Mouse (Mus musculus): ENCODE results near the gene Cxcr2. TPM values are rescaled to one million over a fixed set of nuclear protein-coding genes. Genes with fewer than 3 reads are reported as not detected.

The Cxcr2 gene
- polyA plus RNA-seq, 1 experiment from 2014 or later, result 0.18 TPM

GRCm38 (mm10) chr1:74167136-74167535 is 13.3 kb downstream of the Cxcr2 start:
- Histone ChIP-seq H3K36me3 (ENCODE audit: control insufficient read depth, insufficient read depth, low read length) (no peaks in the 10 kb centered on the region), H3K27ac (replicated peaks) (no peak overlapping the region), H3K4me2 (replicated peaks; ENCODE audit: low read depth) (no peak overlapping the region), H3K9me3 (ENCODE audit: control insufficient read depth, low read length) (no peaks in the 10 kb centered on the region), H3K4me1 (replicated peaks; ENCODE audit: control insufficient read depth, insufficient read depth) (no peaks in the 10 kb centered on the region), H3K9ac (ENCODE audit: low read length) (no peak overlapping the region), H3K27me3 (ENCODE audit: control insufficient read depth, insufficient read depth, low read length) (no peaks in the 10 kb centered on the region), H3K4me3 (ENCODE audit: low read depth, low read length) (no peak overlapping the region)
- no peak for ATAC-seq (ENCODE audit: low FRiP score, low TSS enrichment)
- DNase-seq (ENCODE audit: low spot score), result no peak
- TF ChIP-seq EP300 (optimal IDR thresholded peaks at IDR 0.05) (no peak), CTCF (IDR thresholded peaks at IDR 0.05; ENCODE audit: low read depth) (no peak)
- 80% methylated on average over 5 of the region's 5 CpGs for WGBS

DNA sequence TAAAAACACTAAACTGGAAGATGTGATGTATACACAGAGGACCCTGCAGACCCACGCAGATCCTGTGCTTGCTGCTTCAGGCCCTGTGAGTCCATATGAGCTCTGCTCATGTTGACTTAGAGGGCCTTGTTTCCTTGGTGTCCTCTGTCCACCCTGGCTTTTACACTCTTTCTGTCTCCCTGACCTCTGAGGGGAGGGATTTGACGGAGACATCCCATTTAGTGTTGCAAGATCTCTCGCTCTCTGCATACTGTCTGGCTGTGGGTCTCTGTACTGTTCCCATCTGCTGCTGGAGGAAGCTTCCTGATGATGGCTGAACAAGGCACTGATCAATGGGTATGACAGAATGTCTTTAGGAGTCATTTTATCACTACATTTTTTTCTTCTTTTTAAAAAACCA is 15.9 kb downstream of the Cxcr2 start:
- WGBS, result 87% methylated on average over 3 of the region's 3 CpGs
- no peaks in the 10 kb centered on the region for H3K9me3 ChIP-seq (ENCODE audit: control insufficient read depth, low read length)

GRCm38 (mm10) chr1:74172722-74173121 is 18.9 kb downstream of the Cxcr2 start:
- no peak for ATAC-seq (ENCODE audit: low FRiP score, low TSS enrichment)
- no peak overlapping the region for H3K4me3 ChIP-seq (ENCODE audit: low read depth, low read length)
- no peak overlapping the region for H3K9ac ChIP-seq (ENCODE audit: low read length)
- no peak overlapping the region for H3K4me2 ChIP-seq (replicated peaks; ENCODE audit: low read depth)
- H3K27me3 ChIP-seq (ENCODE audit: control insufficient read depth, insufficient read depth, low read length), result no peaks in the 10 kb centered on the region
- 73% methylated on average over 3 of the region's 3 CpGs for WGBS
- no peak for DNase-seq (ENCODE audit: low spot score)
- H3K9me3 ChIP-seq (ENCODE audit: control insufficient read depth, low read length), result no peaks in the 10 kb centered on the region
- H3K4me1 ChIP-seq (replicated peaks; ENCODE audit: control insufficient read depth, insufficient read depth), result no peaks in the 10 kb centered on the region
- TF ChIP-seq CTCF (IDR thresholded peaks at IDR 0.05; ENCODE audit: low read depth) (no peak), EP300 (optimal IDR thresholded peaks at IDR 0.05) (no peak)
- H3K36me3 ChIP-seq (ENCODE audit: control insufficient read depth, insufficient read depth, low read length), result no peaks in the 10 kb centered on the region
- no peak overlapping the region for H3K27ac ChIP-seq (replicated peaks)

More for the DNA sequence above, 15.9 kb downstream of the Cxcr2 start:
- H3K4me3 ChIP-seq (ENCODE audit: low read depth, low read length), result no peak overlapping the region
- H3K27ac ChIP-seq (replicated peaks), result no peak overlapping the region
- no peak for ATAC-seq (ENCODE audit: low FRiP score, low TSS enrichment)
- no peaks in the 10 kb centered on the region for H3K4me1 ChIP-seq (replicated peaks; ENCODE audit: control insufficient read depth, insufficient read depth)
- H3K9ac ChIP-seq (ENCODE audit: low read length), result no peak overlapping the region
- no peaks in the 10 kb centered on the region for H3K27me3 ChIP-seq (ENCODE audit: control insufficient read depth, insufficient read depth, low read length)
- no peak overlapping the region for H3K4me2 ChIP-seq (replicated peaks; ENCODE audit: low read depth)
- no peak for DNase-seq (ENCODE audit: low spot score)
- no peaks in the 10 kb centered on the region for H3K36me3 ChIP-seq (ENCODE audit: control insufficient read depth, insufficient read depth, low read length)
- no peak for TF ChIP-seq EP300 (optimal IDR thresholded peaks at IDR 0.05)
- TF ChIP-seq CTCF (IDR thresholded peaks at IDR 0.05; ENCODE audit: low read depth), result no peak

DNA sequence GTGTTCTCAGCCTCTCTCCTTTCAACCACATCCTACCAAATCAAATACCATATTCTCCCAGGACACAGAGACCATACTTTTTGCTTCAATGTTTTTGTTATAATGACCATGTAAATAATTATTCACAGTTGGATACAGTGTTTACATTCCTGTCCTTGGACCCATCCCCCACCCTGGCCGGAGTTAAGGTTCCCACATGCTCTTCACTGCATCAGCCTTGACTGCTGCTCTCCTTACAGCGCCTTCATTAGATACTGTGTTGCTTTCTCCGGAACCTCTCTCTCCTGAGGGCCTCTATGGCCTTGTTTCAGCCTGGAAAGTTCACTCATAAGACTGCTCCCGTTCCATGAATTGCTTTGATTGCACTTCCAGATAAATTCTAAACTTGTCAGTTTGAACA is 21.9 kb downstream of the Cxcr2 start:
- no peak for ATAC-seq (ENCODE audit: low FRiP score, low TSS enrichment)
- no peak for DNase-seq (ENCODE audit: low spot score)

GRCm38 (mm10) chr1:74178618-74179017 is 24.8 kb downstream of the Cxcr2 start:
- no peak for ATAC-seq (ENCODE audit: low FRiP score, low TSS enrichment)
- 78% methylated on average over 3 of the region's 3 CpGs for WGBS
- TF ChIP-seq EP300 (optimal IDR thresholded peaks at IDR 0.05), result no peak
- no peak for TF ChIP-seq CTCF (IDR thresholded peaks at IDR 0.05; ENCODE audit: low read depth)

More for the DNA sequence above, 21.9 kb downstream of the Cxcr2 start:
- Histone ChIP-seq H3K4me1 (replicated peaks; ENCODE audit: control insufficient read depth, insufficient read depth) (no peaks in the 10 kb centered on the region), H3K4me3 (ENCODE audit: low read depth, low read length) (no peak overlapping the region), H3K27ac (replicated peaks) (no peak overlapping the region), H3K4me2 (replicated peaks; ENCODE audit: low read depth) (no peak overlapping the region), H3K9me3 (ENCODE audit: control insufficient read depth, low read length) (no peaks in the 10 kb centered on the region), H3K36me3 (ENCODE audit: control insufficient read depth, insufficient read depth, low read length) (no peaks in the 10 kb centered on the region), H3K27me3 (ENCODE audit: control insufficient read depth, insufficient read depth, low read length) (no peaks in the 10 kb centered on the region), H3K9ac (ENCODE audit: low read length) (no peak overlapping the region)
- 48% methylated on average over 4 of the region's 4 CpGs for WGBS
- TF ChIP-seq CTCF (IDR thresholded peaks at IDR 0.05; ENCODE audit: low read depth) (no peak), EP300 (optimal IDR thresholded peaks at IDR 0.05) (no peak)

GRCm38 (mm10) chr1:74179624-74180408 is 26.0 kb downstream of the Cxcr2 start:
- H3K4me1 ChIP-seq (replicated peaks; ENCODE audit: control insufficient read depth, insufficient read depth), result no peaks in the 10 kb centered on the region
- ATAC-seq (ENCODE audit: low FRiP score, low TSS enrichment) (peak; percentile 63; the same call in 1 of the 2 replicates), DNase-seq (ENCODE audit: low spot score) (no peak)
- H3K27ac ChIP-seq (replicated peaks), result no peak overlapping the region
- H3K4me2 ChIP-seq (replicated peaks; ENCODE audit: low read depth), result no peak overlapping the region
- no peak overlapping the region for H3K4me3 ChIP-seq (ENCODE audit: low read depth, low read length)
- no peak for TF ChIP-seq CTCF (IDR thresholded peaks at IDR 0.05; ENCODE audit: low read depth)
- TF ChIP-seq EP300 (optimal IDR thresholded peaks at IDR 0.05), result no peak
- WGBS, result 37% methylated on average over 9 of the region's 9 CpGs
- no peaks in the 10 kb centered on the region for H3K9me3 ChIP-seq (ENCODE audit: control insufficient read depth, low read length)
- H3K36me3 ChIP-seq (ENCODE audit: control insufficient read depth, insufficient read depth, low read length), result no peaks in the 10 kb centered on the region
- no peak overlapping the region for H3K9ac ChIP-seq (ENCODE audit: low read length)
- no peaks in the 10 kb centered on the region for H3K27me3 ChIP-seq (ENCODE audit: control insufficient read depth, insufficient read depth, low read length)

More at GRCm38 (mm10) chr1:74178618-74179017, 24.8 kb downstream of the Cxcr2 start:
- H3K4me3 ChIP-seq (ENCODE audit: low read depth, low read length), result no peak overlapping the region
- H3K4me2 ChIP-seq (replicated peaks; ENCODE audit: low read depth), result no peak overlapping the region
- H3K36me3 ChIP-seq (ENCODE audit: control insufficient read depth, insufficient read depth, low read length), result no peaks in the 10 kb centered on the region
- no peaks in the 10 kb centered on the region for H3K27me3 ChIP-seq (ENCODE audit: control insufficient read depth, insufficient read depth, low read length)
- H3K9me3 ChIP-seq (ENCODE audit: control insufficient read depth, low read length), result no peaks in the 10 kb centered on the region
- no peaks in the 10 kb centered on the region for H3K4me1 ChIP-seq (replicated peaks; ENCODE audit: control insufficient read depth, insufficient read depth)
- H3K27ac ChIP-seq (replicated peaks), result no peak overlapping the region
- H3K9ac ChIP-seq (ENCODE audit: low read length), result no peak overlapping the region
- no peak for DNase-seq (ENCODE audit: low spot score)
